Mouse (Mus musculus) testis, adult 2 months (tissue): ENCODE measurements around the gene Dtnb.

Source experiments
- CTCF ChIP-seq: fragments of 200-500 bp; IDR thresholded peaks from 2 replicates; pipeline ENCODE4 v1.5.1; 2012; ENCODE audit warnings: low read depth, mild to moderate bottlenecking, inconsistent platforms, low read length, moderate library complexity; ENCODE audit not compliant: control insufficient read depth, insufficient read depth, insufficient replicate concordance
- POLR2A ChIP-seq: fragments of 200-500 bp; IDR thresholded peaks from 2 replicates; pipeline ENCODE4 v1.6.1; 2012; ENCODE audit warnings: low read depth, mild to moderate bottlenecking, inconsistent platforms, low read length, moderate library complexity; ENCODE audit not compliant: control insufficient read depth

DNA sequence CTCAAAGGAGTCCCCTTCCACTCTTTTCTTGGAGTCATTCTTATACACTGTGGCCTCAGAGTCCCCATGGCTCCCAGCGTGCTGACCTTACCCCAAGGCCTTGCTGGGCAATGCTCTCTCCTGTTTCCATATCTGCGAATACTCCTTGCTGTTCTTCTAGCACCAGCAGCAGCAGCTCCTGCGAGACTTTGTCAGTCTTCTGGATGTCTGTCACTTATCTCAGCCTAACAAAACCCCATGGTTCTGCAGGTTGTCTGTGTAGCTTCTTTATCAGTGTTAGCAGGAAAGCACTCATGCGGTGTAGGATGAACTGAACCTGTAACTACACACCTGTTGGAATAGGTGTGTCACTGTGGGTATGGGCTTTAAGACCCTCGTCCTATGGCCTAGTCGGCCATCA lies 11.1 kb upstream of the Dtnb start:
- no peak for TF ChIP-seq CTCF
- TF ChIP-seq POLR2A: no peak
